Mouse (Mus musculus) bone marrow macrophage, adult 2 months (primary cell): ENCODE measurements around the gene Olfr1415.

Source experiments
- CTCF ChIP-seq: IDR thresholded peaks from 2 replicates; pipeline ENCODE4 v1.5.1; 2012; ENCODE audit warnings: low read depth, mild to moderate bottlenecking, low read length, moderate library complexity
- POLR2A ChIP-seq: IDR thresholded peaks from 2 replicates; pipeline ENCODE4 v1.6.1; 2012; ENCODE audit warnings: mild to moderate bottlenecking, low read depth, low read length, borderline replicate concordance

GRCm38 (mm10) chr1:92536972-92537371 lies 41.1 kb upstream of the Olfr1415 start:
- TF ChIP-seq POLR2A, result no peak
- TF ChIP-seq CTCF, result no peak
